Mouse (Mus musculus): ENCODE data around the gene Insm1. TPM values are rescaled to one million over a fixed set of nuclear protein-coding genes. Genes with fewer than 3 reads are reported as not detected.

Insm1 gene
- polyA plus RNA-seq, 1 experiment from 2014 or later = not detected

- Histone ChIP-seq H3K36me3 (ENCODE audit: control insufficient read depth, insufficient read depth) (no peaks in the 10 kb centered on the region), H3K4me3 (ENCODE audit: low read depth, low read length) (no peak overlapping the region), H3K9ac (ENCODE audit: low read depth, low read length) (no peak overlapping the region), H3K9me3 (replicated peaks; ENCODE audit: control insufficient read depth, low read length) (no peaks in the 10 kb centered on the region), H3K27ac (ENCODE audit: low read length) (no peak overlapping the region), H3K27me3 (ENCODE audit: control insufficient read depth, insufficient read depth, low read depth, low read length) (no peaks in the 10 kb centered on the region), H3K4me1 (ENCODE audit: control insufficient read depth, low read depth, low read length) (no peaks in the 10 kb centered on the region), H3K4me2 (ENCODE audit: low read depth, low read length) (no peak overlapping the region)
- WGBS (ENCODE audit: insufficient replicate concordance) = 56% methylated on average over 3 of the region's 3 CpGs
- no peak for ATAC-seq (ENCODE audit: low read depth)
These were observed 44.8 kb downstream of the Insm1 start for GRCm38 (mm10) chr2:146266539-146266938.
